Mouse (Mus musculus) right cerebral cortex, postnatal 10 days (tissue): ENCODE data around the gene Lyrm4.

Experiments
- DNase-seq, 2 experiments: peaks; one replicate each; pipeline ENCODE4 v3.0.0; 2021; ENCODE audit warnings: low spot score in 2 of 2

Lyrm4 gene

GRCm38 (mm10) chr13:35939871-35940665 is 177.3 kb downstream of the Lyrm4 start:
- no peak for DNase-seq

- DNase-seq, result peak; percentile 54 to 65
Observed at GRCm38 (mm10) chr13:35937991-35938390, 179.3 kb downstream of the Lyrm4 start.
